Mouse (Mus musculus) MN1 (cell line): ENCODE data around the gene Mras.
A peak's percentile ranks its signal among the peaks of the same experiment; 100 is the strongest.

Experiments used
- DNase-seq: peaks from one replicate; pipeline ENCODE4 v3.0.0-alpha.2; 2016; ENCODE audit warnings: low spot score

Mras gene

GRCm38 (mm10) chr9:99437031-99437764 is at the start of gene Mras:
Mras (minus strand) TSS chr9:99437381.
- DNase-seq: no peak

GRCm38 (mm10) chr9:99485144-99485543 is 48.0 kb upstream of the Mras start:
- DNase-seq: no peak

GRCm38 (mm10) chr9:99484632-99485031 is 47.5 kb upstream of the Mras start:
- DNase-seq: no peak

- no peak for DNase-seq
These were observed 46.0 kb upstream of the Mras start for GRCm38 (mm10) chr9:99483191-99483590.

GRCm38 (mm10) chr9:99480764-99481163 is 43.6 kb upstream of the Mras start:
- DNase-seq: no peak

GRCm38 (mm10) chr9:99479181-99479711 is 42.1 kb upstream of the Mras start:
- DNase-seq: no peak

GRCm38 (mm10) chr9:99471334-99471733 is 34.2 kb upstream of the Mras start:
- no peak for DNase-seq

DNA sequence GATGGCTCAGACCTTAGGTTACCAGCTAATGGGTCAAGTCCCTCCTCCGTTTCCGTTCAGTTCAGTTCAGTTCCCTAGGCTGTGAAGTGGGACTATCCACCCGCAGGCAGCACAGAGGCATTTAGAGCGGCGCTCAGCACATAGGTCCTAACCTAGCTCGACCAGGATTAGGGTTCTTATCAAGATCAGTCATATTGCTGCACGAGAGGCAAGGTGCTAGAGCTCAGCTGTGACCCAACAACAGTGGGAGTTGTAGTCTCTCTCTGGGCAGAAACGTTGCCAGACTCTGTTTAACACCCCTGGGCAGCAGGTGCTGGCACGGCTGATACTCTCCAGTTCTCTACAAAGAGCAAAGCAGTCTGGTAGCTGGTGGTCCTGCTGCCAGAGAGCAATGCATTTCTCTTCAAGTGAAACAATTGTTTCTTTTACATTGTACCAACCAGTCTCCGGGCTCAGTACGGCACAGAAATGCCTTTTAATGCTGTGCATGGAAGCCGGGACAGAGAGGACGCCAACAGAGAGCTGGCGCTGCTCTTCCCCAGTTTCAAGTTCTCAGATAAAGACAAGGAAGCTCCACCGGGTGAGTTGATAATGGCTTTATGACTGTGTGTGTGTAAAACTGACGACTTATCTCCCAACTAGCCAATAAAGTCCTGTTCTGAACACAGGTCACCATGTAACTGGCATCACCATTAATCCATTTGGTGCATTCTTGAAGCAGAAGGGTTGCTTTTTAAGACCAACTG is 33.3 kb upstream of the Mras start:
- no peak for DNase-seq

DNA sequence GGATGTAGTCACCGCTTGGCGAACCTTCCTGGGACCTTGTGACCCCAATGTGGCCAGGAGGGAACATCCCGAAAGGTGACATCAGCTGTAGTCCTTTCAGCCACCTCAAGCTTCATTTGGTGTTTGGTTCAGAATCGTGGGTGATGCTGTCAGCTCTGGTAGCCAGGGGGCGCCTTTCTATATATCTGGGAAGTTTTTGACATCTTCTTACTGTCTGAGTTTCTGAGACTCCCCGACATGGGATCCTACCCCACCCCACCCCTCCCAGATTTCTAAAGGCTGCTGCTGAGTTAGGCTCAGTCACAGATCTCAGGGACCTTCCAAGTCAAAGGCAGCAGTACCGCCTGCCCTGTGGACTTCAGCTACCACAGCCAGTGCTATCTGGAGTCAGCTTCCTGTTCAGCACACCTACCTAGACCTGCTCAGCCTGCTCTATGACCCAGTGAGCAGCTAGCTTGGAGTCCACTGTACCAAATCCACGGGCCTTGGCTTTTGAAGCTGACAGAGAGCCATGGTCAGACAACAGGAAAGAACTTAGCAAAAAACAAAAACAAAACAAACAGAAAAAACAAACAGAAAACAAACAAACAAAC is 32.6 kb upstream of the Mras start:
- no peak for DNase-seq

DNA sequence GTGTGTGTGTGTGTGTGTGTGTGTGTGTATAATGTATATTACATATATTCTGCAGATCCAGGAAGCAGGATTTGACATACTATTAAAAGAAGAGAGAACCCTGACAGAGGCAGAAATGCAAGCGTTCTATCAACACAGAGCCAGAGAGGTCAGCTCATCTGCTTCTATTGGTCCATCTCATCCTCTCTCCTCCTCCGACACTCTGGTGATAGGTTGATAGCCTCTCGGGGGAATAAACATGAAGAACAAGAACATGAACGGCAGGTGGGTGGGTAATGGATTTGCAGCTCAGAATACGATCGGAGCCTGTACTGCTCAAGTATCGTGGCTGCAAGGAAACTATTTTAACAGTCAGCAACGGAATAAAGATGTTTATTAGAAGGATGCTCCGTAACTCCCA is 31.4 kb upstream of the Mras start:
- no peak for DNase-seq

- DNase-seq: no peak
These were observed 27.7 kb upstream of the Mras start for GRCm38 (mm10) chr9:99464876-99465275.

DNA sequence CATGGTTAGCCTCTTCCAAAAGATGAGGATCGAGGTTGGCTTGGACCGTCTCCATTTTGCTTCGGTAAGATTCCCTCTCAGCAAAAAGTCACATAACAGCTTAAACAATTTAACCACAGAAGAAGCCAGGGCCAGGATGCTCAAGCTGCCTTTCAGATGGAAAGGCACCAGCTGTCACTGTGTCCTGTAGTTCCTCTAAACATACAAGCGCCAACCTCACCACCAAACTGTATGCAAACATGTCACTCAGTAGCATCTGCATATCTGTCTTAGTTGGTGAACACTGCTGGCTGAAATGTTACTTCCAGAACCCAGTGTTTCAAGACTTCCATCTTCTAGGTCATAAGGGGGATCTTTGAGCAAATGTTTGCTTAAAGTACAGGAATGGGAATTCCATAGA is 22.5 kb upstream of the Mras start:
- no peak for DNase-seq

GRCm38 (mm10) chr9:99458529-99459208 is 21.5 kb upstream of the Mras start:
- peak; percentile 22 for DNase-seq

DNA sequence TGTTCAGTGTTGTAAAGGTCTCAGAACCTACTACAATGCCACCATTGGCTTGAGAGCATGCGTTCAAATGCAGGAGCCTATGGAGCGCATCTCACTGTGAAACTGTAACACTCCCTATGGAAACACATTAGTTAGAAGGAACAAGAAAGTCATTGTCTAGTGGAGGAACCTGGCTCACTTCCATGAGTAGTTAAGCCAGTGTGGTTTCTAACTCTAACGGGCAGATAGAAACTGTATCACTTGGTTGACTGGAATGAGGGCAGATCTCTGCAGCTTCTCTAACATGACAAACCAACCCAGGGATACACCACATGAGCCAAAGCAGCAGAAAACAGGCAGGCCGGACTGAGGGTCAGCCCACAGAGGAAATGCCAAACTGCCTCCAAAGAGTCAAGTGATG is 17.0 kb upstream of the Mras start:
- DNase-seq: no peak

- DNase-seq: no peak
These were observed 14.0 kb upstream of the Mras start, which contains the start of gene Nme9 for GRCm38 (mm10) chr9:99451161-99451560. Nme9 (plus strand) TSS chr9:99451475.

GRCm38 (mm10) chr9:99449886-99450647 is 12.9 kb upstream of the Mras start:
- peak; percentile 17 for DNase-seq

GRCm38 (mm10) chr9:99447323-99447722 is 10.1 kb upstream of the Mras start:
- DNase-seq: no peak

GRCm38 (mm10) chr9:99446259-99446658 is 9.1 kb upstream of the Mras start:
- no peak for DNase-seq

DNA sequence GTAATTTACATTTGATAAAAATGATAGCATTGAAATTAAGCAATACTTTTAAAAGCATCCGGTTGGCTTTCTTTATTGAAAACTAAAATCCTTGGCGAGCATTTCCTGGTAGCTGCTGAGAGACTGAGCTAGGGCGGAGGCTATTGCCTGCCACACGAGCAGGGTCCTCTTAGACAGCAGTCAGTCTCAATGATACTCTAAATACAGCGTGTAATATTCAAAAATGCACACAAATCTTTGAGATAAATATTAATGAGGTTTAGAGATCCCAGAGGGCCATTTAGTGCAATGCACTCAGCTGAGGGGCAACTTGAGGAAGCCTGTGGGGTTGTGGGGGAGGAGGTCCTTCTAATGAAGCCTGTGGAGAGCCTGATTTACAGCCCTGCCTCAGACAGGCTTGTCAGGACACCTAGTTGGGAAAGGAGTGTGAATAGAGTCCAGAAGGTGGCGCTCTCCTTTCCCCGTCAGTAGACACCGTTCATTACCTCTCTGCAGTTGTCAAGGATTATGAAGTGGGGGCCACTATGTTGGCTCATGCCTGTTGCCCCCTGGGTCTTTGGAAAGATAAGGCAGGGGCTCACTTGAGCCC is 7.5 kb upstream of the Mras start:
- no peak for DNase-seq

DNA sequence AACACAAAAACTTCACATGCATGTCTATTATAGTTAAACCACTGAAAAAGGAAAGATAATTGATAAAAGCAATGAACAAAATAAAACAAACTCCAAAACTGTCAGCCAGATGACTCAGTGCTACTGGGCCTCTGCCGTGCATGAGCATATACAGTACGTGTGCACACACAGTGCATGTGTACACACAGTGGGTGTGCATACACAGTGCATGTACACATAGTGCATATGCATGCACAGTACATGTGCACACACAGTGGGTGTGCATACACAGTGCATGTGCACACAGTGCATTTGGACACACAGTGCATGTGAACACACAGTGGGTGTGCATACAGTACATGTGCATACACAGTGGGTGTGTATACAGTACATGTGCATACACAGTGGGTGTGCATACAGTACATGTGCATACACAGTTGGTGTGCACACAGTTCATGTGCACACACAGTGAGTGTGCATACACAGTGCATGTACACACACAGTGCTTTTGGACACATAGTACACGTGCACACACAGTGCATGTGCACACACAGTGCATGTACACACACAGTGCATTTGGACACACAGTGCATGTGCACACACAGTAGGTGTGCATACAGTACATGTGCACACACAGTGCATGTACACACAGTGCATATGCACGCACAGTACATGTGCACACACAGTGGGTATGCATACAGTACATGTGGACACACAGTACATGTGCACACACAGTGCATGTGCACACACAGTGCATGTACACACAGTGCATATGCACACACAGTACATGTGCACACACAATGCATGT is 4.7 kb upstream of the Mras start:
- no peak for DNase-seq
